Mouse (Mus musculus): ENCODE measurements around the gene Peak1. TPM values are rescaled to one million over a fixed set of nuclear protein-coding genes. Genes with fewer than 3 reads are reported as not detected.

Gene Peak1
- total and polyA plus RNA-seq, 3 experiments = 2.8 to 11.7 TPM; not detected in 1

DNA sequence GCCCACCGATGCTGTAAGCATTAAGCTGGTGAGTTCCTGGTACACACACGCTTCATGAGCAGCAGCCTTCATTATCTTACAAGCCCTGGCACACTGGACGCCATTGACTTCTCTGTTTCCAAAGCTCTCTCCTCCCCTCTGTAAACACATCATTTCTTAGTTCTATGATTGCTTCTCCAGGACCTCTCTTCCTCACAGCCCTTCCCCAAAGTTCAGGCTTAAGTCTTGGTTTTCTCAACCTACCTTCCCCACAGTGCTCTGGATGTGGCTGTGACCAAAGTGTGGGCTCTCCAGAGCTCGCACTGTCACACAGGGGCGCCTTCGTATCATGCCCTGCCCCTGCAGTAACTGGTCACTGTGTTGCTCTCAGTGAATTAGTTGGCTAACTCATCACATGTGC, 252.5 kb downstream of the Peak1 start, which contains the start of gene Tspan3:
Gene Tspan3 (minus strand): TSS at position 101 of the 400 bp plus-strand sequence.
- no peak for DNase-seq (ENCODE audit: low read depth, low spot score)
- H3K4me1 ChIP-seq (ENCODE audit: control insufficient read depth in 1 of 2, insufficient read depth in 2 of 2, low read length in 2 of 2) = peaks cover 0 to 4% of the 10 kb centered on the region in 2 experiments; a peak in 1 of 4 replicates
- TF ChIP-seq SMC3 (IDR thresholded peaks at IDR 0.05; ENCODE audit: low read depth, low read length) = no peak
- H3K4me3 ChIP-seq (ENCODE audit: control insufficient read depth in 1 of 2, insufficient read depth in 1 of 2, low read depth in 2 of 2, low read length in 2 of 2) = no peak within 1 kb of the TSS
- no peaks in the 10 kb centered on the region for H3K9me3 ChIP-seq (replicated peaks; ENCODE audit: insufficient read depth, low read length)
- H3K36me3 ChIP-seq (ENCODE audit: control insufficient read depth in 1 of 2, insufficient read depth in 2 of 2, low read length in 2 of 2) = no peaks in the 10 kb centered on the region; a peak in 1 of 4 replicates
- H3K27ac ChIP-seq (ENCODE audit: control insufficient read depth, low read depth, low read length) = no peak within 1 kb of the TSS
- peaks cover 0 to 7% of the 10 kb centered on the region in 2 experiments; a peak in 2 of 4 replicates for H3K27me3 ChIP-seq (ENCODE audit: control insufficient read depth in 1 of 2, insufficient read depth in 2 of 2, low read length in 2 of 2)
- peaks cover 4% of the 10 kb centered on the region for H3K79me2 ChIP-seq (ENCODE audit: control insufficient read depth, insufficient read depth, low read length, poor library complexity)
- H3K9ac ChIP-seq (ENCODE audit: control insufficient read depth, low read depth, low read length, poor library complexity, severe bottlenecking) = no peak within 1 kb of the TSS

- Histone ChIP-seq H3K4me1 (ENCODE audit: control insufficient read depth in 1 of 2, insufficient read depth in 2 of 2, low read length in 2 of 2) (peaks cover 5 to 8% of the 10 kb centered on the region in 2 experiments), H3K36me3 (ENCODE audit: control insufficient read depth in 1 of 2, insufficient read depth in 2 of 2, low read length in 2 of 2) (peaks cover 0 to 8% of the 10 kb centered on the region in 2 experiments; a peak in 2 of 4 replicates), H3K79me2 (ENCODE audit: control insufficient read depth, insufficient read depth, low read length, poor library complexity) (peaks cover 19% of the 10 kb centered on the region), H3K27ac (ENCODE audit: control insufficient read depth, low read depth, low read length) (no peak overlapping the region), H3K9ac (ENCODE audit: control insufficient read depth, low read depth, low read length, poor library complexity, severe bottlenecking) (peak overlapping the region; percentile 92), H3K9me3 (replicated peaks; ENCODE audit: insufficient read depth, low read length) (no peaks in the 10 kb centered on the region), H3K27me3 (ENCODE audit: control insufficient read depth in 1 of 2, insufficient read depth in 2 of 2, low read length in 2 of 2) (no peaks in the 10 kb centered on the region), H3K4me3 (ENCODE audit: control insufficient read depth in 1 of 2, insufficient read depth in 1 of 2, low read depth in 2 of 2, low read length in 2 of 2) (peak overlapping the region; percentile 63 to 96)
- DNase-seq (ENCODE audit: low read depth, low spot score) = peak; percentile 90
- TF ChIP-seq GATA1 (IDR thresholded peaks at IDR 0.05; ENCODE audit: low read depth, low read length) (no peak), NRF1 (IDR thresholded peaks at IDR 0.05; ENCODE audit: insufficient read depth, low read depth, low read length, poor library complexity, severe bottlenecking) (0 out of 2 replicates have a peak, but pooled peaks have one; percentile 28), MXI1 (IDR thresholded peaks at IDR 0.05; ENCODE audit: low read depth, low read length) (no peak), UBTF (IDR thresholded peaks at IDR 0.05; ENCODE audit: borderline replicate concordance, insufficient read depth, low read depth, low read length) (peak; percentile 60; the same call in 1 of the 2 replicates), RAD21 (IDR thresholded peaks at IDR 0.05; ENCODE audit: low read depth, low read length) (no peak), KAT2A (conservative IDR thresholded peaks at IDR 0.05; ENCODE audit: low read depth, low read length) (no peak), USF1 (IDR thresholded peaks at IDR 0.05; ENCODE audit: low read depth, low read length) (no peak), MAZ (IDR thresholded peaks at IDR 0.05; ENCODE audit: low read depth, low read length) (peak; percentile 17; the same call in 1 of the 2 replicates), RCOR1 (IDR thresholded peaks at IDR 0.05; ENCODE audit: low read depth, low read length) (no peak), NELFE (IDR thresholded peaks at IDR 0.05; ENCODE audit: low read depth, low read length) (peak; percentile 52), MAX (IDR thresholded peaks at IDR 0.05; ENCODE audit: low read length) (no peak), ZNF384 (IDR thresholded peaks at IDR 0.05; ENCODE audit: low read depth, low read length) (no peak), POLR2AphosphoS2 (IDR thresholded peaks at IDR 0.05; ENCODE audit: low read length) (no peak), SIN3A (IDR thresholded peaks at IDR 0.05; ENCODE audit: low read length) (peak; percentile 63; the same call in 1 of the 2 replicates), TAL1 (IDR thresholded peaks at IDR 0.05; ENCODE audit: low read length) (no peak), CHD1 (IDR thresholded peaks at IDR 0.05; ENCODE audit: low read depth, low read length) (0 out of 2 replicates have a peak, but pooled peaks have one; percentile 54), TCF12 (IDR thresholded peaks at IDR 0.05; ENCODE audit: low read depth, low read length) (peak; percentile 28; the same call in 1 of the 2 replicates), ZC3H11A (IDR thresholded peaks at IDR 0.05; ENCODE audit: low read depth, low read length) (no peak), GABPA (IDR thresholded peaks at IDR 0.05; ENCODE audit: low read depth, low read length) (no peak), USF2 (IDR thresholded peaks at IDR 0.05; ENCODE audit: borderline replicate concordance in 1 of 2, insufficient read depth in 1 of 2, low read depth in 1 of 2, low read length in 2 of 2) (no peak), EP300 (IDR thresholded peaks at IDR 0.05; ENCODE audit: low read depth in 1 of 2, low read length in 2 of 2) (no peak), MYB (IDR thresholded peaks at IDR 0.05; ENCODE audit: low read depth, low read length) (no peak), TBP (IDR thresholded peaks at IDR 0.05; ENCODE audit: low read depth, low read length) (no peak), JUND (IDR thresholded peaks at IDR 0.05; ENCODE audit: low read depth, low read length) (no peak), BHLHE40 (IDR thresholded peaks at IDR 0.05; ENCODE audit: borderline replicate concordance, low read depth, low read length) (no peak), MAFK (IDR thresholded peaks at IDR 0.05; ENCODE audit: borderline replicate concordance, low read depth, low read length) (no peak), POLR2AphosphoS5 (IDR thresholded peaks at IDR 0.05; ENCODE audit: borderline replicate concordance, low read depth, low read length) (no peak), ELF1 (IDR thresholded peaks at IDR 0.05; ENCODE audit: low read depth, low read length) (no peak), POLR2A (IDR thresholded peaks at IDR 0.05; ENCODE audit: control insufficient read depth in 1 of 2, insufficient read depth in 1 of 2, low read depth in 1 of 2, low read length in 2 of 2, poor library complexity in 1 of 2) (peak; percentile 62 to 67; a peak in 3 of 4 replicates)
Measured at GRCm38 (mm10) chr9:56160341-56161141, 257.3 kb downstream of the Peak1 start.

All from MEL (cell line).